ENCODE assay signal across 13 mouse cellular contexts in genomic region chr5:64600811-64601210, GRCm38 (mm10).
A peak's percentile ranks its signal among the peaks of the same experiment; 100 is the strongest.
DNase-seq lines count a peak whose midpoint lies in the region; ATAC-seq lines count a peak whose summit lies in the region.
"Had no signal": no experiment of that assay in that cellular context is flagged by ENCODE, and none has a peak within 500 bp of the region (broad histone marks: within the 10 kb centered on the region; RNA-seq: fewer than 3 reads in every experiment).

No protein-coding gene starts in this region.

- H3K4me3 ChIP-seq in heart, embryonic 11.5 days (ENCODE audit: low read depth, low read length): no peak overlapping the region
- no peak overlapping the region for H3K4me3 ChIP-seq in liver, embryonic 11.5 days (ENCODE audit: low read depth, low read length)
- H3K4me3 ChIP-seq in liver, embryonic 12.5 days: 0 out of 2 replicates have a peak overlapping the region, but pooled peaks have one; percentile 45
- H3K4me3 ChIP-seq: neural tube, embryonic 15.5 days had no signal

- peaks cover 39% of the 10 kb centered on the region for H3K4me1 ChIP-seq in heart, embryonic 11.5 days (ENCODE audit: control insufficient read depth, insufficient read depth, low read length)
- H3K4me1 ChIP-seq in liver, embryonic 11.5 days (replicated peaks; ENCODE audit: control insufficient read depth, insufficient read depth, low read length): peaks cover 32% of the 10 kb centered on the region
- H3K4me1 ChIP-seq in liver, embryonic 12.5 days: peaks cover 56% of the 10 kb centered on the region

- H3K36me3 ChIP-seq in heart, embryonic 11.5 days (ENCODE audit: control insufficient read depth, insufficient read depth, low read length): no peaks in the 10 kb centered on the region
- no peaks in the 10 kb centered on the region for H3K36me3 ChIP-seq in liver, embryonic 11.5 days (ENCODE audit: control insufficient read depth, insufficient read depth, low read length)
- H3K36me3 ChIP-seq in liver, embryonic 12.5 days: no peaks in the 10 kb centered on the region
- H3K36me3 ChIP-seq: embryonic facial prominence, embryonic 15.5 days; neural tube, embryonic 15.5 days had no signal

- no peaks in the 10 kb centered on the region for H3K9me3 ChIP-seq in heart, embryonic 11.5 days (replicated peaks; ENCODE audit: control insufficient read depth, low read length)
- H3K9me3 ChIP-seq in liver, embryonic 11.5 days (ENCODE audit: control insufficient read depth, low read length): no peaks in the 10 kb centered on the region
- no peaks in the 10 kb centered on the region for H3K9me3 ChIP-seq in liver, embryonic 12.5 days (replicated peaks)
- H3K9me3 ChIP-seq: embryonic facial prominence, embryonic 15.5 days; neural tube, embryonic 15.5 days had no signal

- ATAC-seq in heart, embryonic 11.5 days (replicated peaks; ENCODE audit: insufficient number of reproducible peaks, low FRiP score, low TSS enrichment): no peak
- ATAC-seq in liver, embryonic 11.5 days (replicated peaks; ENCODE audit: low FRiP score): 0 out of 2 replicates have a peak, but pooled peaks have one; percentile 24
- peak; percentile 33; the same call in 1 of the 2 replicates for ATAC-seq in erythroblast, adult 5-6 weeks (replicated peaks; ENCODE audit: low FRiP score, poor library complexity, severe bottlenecking)
- ATAC-seq in liver, embryonic 12.5 days: 0 out of 2 replicates have a peak, but pooled peaks have one; percentile 22

- intact Hi-C loops in heart, postnatal 36 days (cut with DNase I): loop anchor here (5.0 kb wide), 1 partner anchor 81 kb away; no protein-coding TSS in a partner anchor

- peak overlapping the region; percentile 70 for H3K27ac ChIP-seq in heart, embryonic 11.5 days (ENCODE audit: low read depth, low read length)
- peak overlapping the region; percentile 90 for H3K27ac ChIP-seq in liver, embryonic 11.5 days (ENCODE audit: low read depth, low read length)
- peak overlapping the region; percentile 89 for H3K27ac ChIP-seq in liver, embryonic 12.5 days

- no peaks in the 10 kb centered on the region for H3K27me3 ChIP-seq in heart, embryonic 11.5 days (ENCODE audit: control insufficient read depth, insufficient read depth, low read length)
- H3K27me3 ChIP-seq in liver, embryonic 11.5 days (replicated peaks; ENCODE audit: control insufficient read depth, insufficient read depth, low read length): no peaks in the 10 kb centered on the region
- H3K27me3 ChIP-seq in liver, embryonic 12.5 days (replicated peaks): no peaks in the 10 kb centered on the region
- H3K27me3 ChIP-seq: embryonic facial prominence, embryonic 15.5 days; neural tube, embryonic 15.5 days had no signal

- H3K4me2 ChIP-seq in heart, embryonic 11.5 days: peak overlapping the region; percentile 63
- H3K4me2 ChIP-seq in liver, embryonic 11.5 days: peak overlapping the region; percentile 52
- peak overlapping the region; percentile 64 for H3K4me2 ChIP-seq in liver, embryonic 12.5 days

- 25% methylated on average over 2 of the region's 2 CpGs for WGBS in heart, embryonic 11.5 days (ENCODE audit: insufficient replicate concordance)
- WGBS in liver, embryonic 11.5 days: 40% methylated on average over 2 of the region's 2 CpGs
- WGBS in liver, embryonic 12.5 days (ENCODE audit: insufficient replicate concordance): 29% methylated on average over 2 of the region's 2 CpGs

- no peak overlapping the region for H3K9ac ChIP-seq in heart, embryonic 11.5 days (ENCODE audit: low read depth, low read length)
- H3K9ac ChIP-seq in liver, embryonic 11.5 days (ENCODE audit: low read depth, low read length): peak overlapping the region; percentile 28; the same call in 1 of the 2 replicates
- peak overlapping the region; percentile 58; the same call in 1 of the 2 replicates for H3K9ac ChIP-seq in liver, embryonic 12.5 days
- H3K9ac ChIP-seq: embryonic facial prominence, embryonic 15.5 days; neural tube, embryonic 15.5 days had no signal

- DNase-seq in heart, postnatal 36 days: no peak
- no peak for DNase-seq in liver, embryonic 11.5 days (ENCODE audit: low spot score)
- DNase-seq in liver: no peak
- DNase-seq in ovary, postnatal 36 days (ENCODE audit: low spot score): no peak
- DNase-seq in adrenal gland, postnatal 10 days: no peak
- DNase-seq: kidney, postnatal 25 days; lung, postnatal 36 days; right cerebral cortex, postnatal 14 days had no signal
